Mouse (Mus musculus) spleen, postnatal 0 days (tissue): ENCODE measurements around the gene Arxes1. TPM values are rescaled to one million over a fixed set of nuclear protein-coding genes. Genes with fewer than 3 reads are reported as not detected.

Experiments
- polyA plus RNA-seq: library from polyadenylated mRNA; unstranded; fragments of >200 nt; fragmentation: Nextera tagmentation; extraction: Ambion mirVana; gene quantifications from 2 replicates; pipeline ENCODE4 v1.2.1, GENCODE M21; 2015

Gene Arxes1
- 10.1 and 12.9 TPM in 2 replicates for polyA plus RNA-seq

DNA sequence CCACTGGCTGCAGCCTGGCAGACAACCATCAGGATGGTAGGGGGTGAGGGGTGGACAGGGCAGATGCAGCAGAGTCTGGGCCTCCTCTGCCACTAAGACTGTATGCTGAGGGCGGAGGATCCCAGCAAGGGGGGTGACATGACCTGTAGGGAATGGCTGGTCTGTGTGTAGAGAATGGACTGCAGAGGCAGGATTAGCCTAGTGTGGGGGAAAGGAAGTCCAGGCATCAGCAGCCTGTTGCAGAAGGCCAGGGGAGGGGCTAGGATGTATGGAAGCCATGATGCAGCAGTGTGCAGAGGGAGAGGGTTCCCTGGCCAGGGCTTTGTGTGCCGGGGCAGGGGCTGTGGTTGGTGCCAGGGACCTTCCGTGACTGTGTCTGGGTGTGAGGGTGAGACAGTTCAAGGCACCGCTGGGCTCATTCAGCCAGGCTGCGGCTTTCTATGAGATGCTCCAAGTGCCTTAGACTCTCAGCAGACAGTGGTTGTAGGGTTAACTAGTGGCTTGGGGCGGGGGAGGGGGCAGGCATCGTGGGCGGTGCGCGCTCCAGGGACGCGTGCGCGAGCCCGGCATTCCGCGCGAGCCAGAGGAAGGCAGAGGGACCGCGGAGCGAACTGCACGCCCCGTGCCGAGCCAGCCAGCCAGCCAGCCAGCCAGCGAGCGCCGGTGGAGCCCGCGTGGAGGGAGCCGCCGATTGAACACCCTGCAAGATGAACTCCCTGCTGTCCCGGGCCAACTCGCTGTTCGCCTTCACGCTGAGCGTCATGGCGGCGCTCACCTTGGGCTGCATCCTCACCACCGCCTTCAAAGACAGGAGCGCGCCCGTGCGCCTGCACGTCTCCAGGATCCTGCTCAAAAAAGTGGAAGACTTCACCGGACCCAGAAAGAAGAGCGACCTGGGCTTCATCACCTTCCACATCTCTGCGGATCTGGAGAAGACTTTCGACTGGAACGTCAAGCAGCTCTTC is at the start of gene Arxes1:
Arxes1 (plus strand) TSS at position 569 of the 965 bp plus-strand sequence.

DNA sequence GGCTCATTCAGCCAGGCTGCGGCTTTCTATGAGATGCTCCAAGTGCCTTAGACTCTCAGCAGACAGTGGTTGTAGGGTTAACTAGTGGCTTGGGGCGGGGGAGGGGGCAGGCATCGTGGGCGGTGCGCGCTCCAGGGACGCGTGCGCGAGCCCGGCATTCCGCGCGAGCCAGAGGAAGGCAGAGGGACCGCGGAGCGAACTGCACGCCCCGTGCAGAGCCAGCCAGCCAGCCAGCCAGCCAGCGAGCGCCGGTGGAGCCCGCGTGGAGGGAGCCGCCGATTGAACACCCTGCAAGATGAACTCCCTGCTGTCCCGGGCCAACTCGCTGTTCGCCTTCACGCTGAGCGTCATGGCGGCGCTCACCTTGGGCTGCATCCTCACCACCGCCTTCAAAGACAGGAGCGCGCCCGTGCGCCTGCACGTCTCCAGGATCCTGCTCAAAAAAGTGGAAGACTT is 39.5 kb upstream of the Arxes1 start, which contains the start of gene Arxes2:
Arxes2 (plus strand) TSS at position 161 of the 456 bp plus-strand sequence.

DNA sequence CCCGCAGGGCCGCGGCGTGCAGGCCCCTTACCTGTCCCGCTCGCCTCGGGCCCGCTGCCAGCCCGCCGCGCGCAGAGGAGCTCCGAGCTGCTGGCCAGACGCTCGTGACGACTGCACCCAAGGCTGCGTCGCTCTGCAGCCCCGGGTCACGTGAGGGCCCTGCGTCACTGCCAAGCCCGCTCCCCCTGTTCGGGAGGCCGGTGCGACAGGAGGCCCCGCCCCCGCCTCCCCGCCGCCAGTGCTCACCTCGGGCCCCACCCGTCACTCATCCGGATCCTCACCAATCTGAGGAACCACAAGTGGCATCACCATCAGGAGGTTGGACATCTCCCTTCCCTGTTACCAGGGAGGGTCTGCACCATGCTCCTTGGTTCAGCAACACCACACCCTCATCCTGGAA is 34.9 kb downstream of the Arxes1 start, which contains the start of gene Bex2:
Bex2 (minus strand) TSS at position 217 of the 400 bp plus-strand sequence.

Other genes starting within 250 kb of the Arxes1 start
- gene Bhlhb9, start 235.8 kb upstream of the Arxes1 start, polyA plus RNA-seq: 9.2 and 12.7 TPM in 2 replicates
- 2.6 and 3.5 TPM in 2 replicates for gene Gprasp2, start 194.3 kb upstream of the Arxes1 start, polyA plus RNA-seq
- 22.9 and 31.0 TPM in 2 replicates for gene Arxes2, start 39.5 kb upstream of the Arxes1 start, polyA plus RNA-seq
- gene Bex2, start 34.9 kb downstream of the Arxes1 start, polyA plus RNA-seq: 8.3 and 8.5 TPM in 2 replicates
- gene Nxf3, start 51.9 kb downstream of the Arxes1 start, polyA plus RNA-seq: 0.22 and 0.27 TPM in 2 replicates
- 73.2 and 98.4 TPM in 2 replicates for gene Bex4, start 105.6 kb downstream of the Arxes1 start, polyA plus RNA-seq
- gene Tceal8, start 139.0 kb downstream of the Arxes1 start, polyA plus RNA-seq: 86.9 and 103 TPM in 2 replicates
- 0.81 and 1.5 TPM in 2 replicates for gene Tceal5, start 170.5 kb downstream of the Arxes1 start, polyA plus RNA-seq
- gene Tceal7, start 181.4 kb downstream of the Arxes1 start, polyA plus RNA-seq: 0.22 TPM in 1 of 2 replicates, not detected in the other
- gene Bex1, start 182.1 kb downstream of the Arxes1 start, polyA plus RNA-seq: 2.7 and 3.8 TPM in 2 replicates
- 191 and 202 TPM in 2 replicates for gene Tceal9, start 211.7 kb downstream of the Arxes1 start, polyA plus RNA-seq
- 143 and 151 TPM in 2 replicates for gene Bex3, start 236.9 kb downstream of the Arxes1 start, polyA plus RNA-seq